Mouse (Mus musculus) heart, adult 2 months (tissue): ENCODE data around the gene Cyp2d22.
"Not testable (repeated sequence)": the region's sequence is repeated elsewhere in the genome, so short reads cannot be mapped to it uniquely, and the experiment has no call there.

Experiments used
- CTCF ChIP-seq: fragments of 200-600 bp; IDR thresholded peaks from 2 replicates; pipeline ENCODE4 v1.8.1; 2022; ENCODE audit warnings: antibody characterized with exemption, mild to moderate bottlenecking, moderate library complexity
- POLR2A ChIP-seq: fragments of 200-500 bp; IDR thresholded peaks from 2 replicates; pipeline ENCODE4 v1.6.1; 2011; ENCODE audit warnings: mild to moderate bottlenecking, low read depth, low read length, control low read depth; ENCODE audit not compliant: insufficient read depth

GRCm38 (mm10) chr15:82364561-82364960, 15.5 kb downstream of the Cyp2d22 start:
- TF ChIP-seq CTCF, POLR2A: not testable (repeated sequence)
